Mouse (Mus musculus): ENCODE data around the gene Ptges3.
"Not testable (repeated sequence)": the region's sequence is repeated elsewhere in the genome, so short reads cannot be mapped to it uniquely, and the experiment has no call there.

The Ptges3 gene

DNA sequence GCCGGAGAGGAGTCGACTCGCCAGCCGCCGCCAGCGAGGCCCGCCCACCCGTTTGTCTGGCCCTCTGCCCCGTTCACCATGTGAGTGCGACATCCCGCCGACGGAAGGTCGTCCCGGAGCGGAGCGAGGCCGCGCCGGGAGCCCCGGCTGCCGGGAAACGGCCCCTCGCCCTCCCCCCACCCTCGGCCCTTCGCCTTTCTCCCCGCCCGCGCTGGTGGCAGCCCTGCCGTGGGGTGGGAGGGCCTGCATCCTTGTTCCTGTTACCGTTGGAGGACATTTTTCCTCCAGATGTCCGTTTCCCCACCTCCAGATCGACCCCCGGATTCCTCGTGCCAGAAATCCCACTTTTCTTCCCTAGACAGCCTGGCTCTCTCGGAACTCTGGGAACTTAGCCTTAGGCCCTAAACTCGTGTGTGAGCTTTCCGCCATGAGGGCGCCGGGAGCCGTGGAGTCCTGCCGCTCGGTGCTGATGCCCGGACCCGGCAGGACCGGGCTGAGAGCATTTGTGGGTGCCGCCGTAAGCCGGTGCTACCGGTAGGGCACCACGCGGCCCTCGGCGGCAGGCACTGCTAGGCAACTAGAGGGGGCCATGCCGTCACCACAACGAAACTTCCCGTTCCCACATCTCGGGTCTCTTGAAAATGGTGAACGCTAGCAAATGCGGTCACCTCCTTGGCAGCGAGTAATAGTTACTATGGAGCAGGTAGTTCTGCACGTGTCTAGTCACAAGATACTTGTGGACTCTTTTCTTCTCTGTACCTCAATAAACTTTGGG lies 640 bp downstream of the Ptges3 start:
- DNase-seq (ENCODE audit: low spot score) = peak; percentile 69

DNA sequence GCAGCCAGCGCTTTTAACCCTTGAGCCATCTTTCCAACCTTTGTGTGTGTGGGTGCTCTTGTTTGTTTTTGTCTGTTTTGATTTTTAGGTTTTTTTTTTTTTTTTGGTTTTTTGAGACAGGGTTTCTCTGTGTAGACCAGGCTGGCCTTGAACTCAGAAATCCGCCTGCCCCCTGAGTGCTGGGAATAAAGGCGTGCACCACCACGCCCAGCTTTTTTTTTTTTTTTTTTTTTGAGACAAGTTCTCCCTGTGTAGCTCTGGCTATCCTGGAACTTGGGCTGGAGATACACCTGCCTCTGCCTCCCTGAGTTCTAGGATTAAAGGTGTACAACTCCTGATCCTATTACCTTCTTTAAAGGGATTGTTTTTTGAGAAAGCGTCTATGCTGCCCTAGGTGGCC lies 2.4 kb downstream of the Ptges3 start:
- DNase-seq (ENCODE audit: low spot score) = no peak

DNA sequence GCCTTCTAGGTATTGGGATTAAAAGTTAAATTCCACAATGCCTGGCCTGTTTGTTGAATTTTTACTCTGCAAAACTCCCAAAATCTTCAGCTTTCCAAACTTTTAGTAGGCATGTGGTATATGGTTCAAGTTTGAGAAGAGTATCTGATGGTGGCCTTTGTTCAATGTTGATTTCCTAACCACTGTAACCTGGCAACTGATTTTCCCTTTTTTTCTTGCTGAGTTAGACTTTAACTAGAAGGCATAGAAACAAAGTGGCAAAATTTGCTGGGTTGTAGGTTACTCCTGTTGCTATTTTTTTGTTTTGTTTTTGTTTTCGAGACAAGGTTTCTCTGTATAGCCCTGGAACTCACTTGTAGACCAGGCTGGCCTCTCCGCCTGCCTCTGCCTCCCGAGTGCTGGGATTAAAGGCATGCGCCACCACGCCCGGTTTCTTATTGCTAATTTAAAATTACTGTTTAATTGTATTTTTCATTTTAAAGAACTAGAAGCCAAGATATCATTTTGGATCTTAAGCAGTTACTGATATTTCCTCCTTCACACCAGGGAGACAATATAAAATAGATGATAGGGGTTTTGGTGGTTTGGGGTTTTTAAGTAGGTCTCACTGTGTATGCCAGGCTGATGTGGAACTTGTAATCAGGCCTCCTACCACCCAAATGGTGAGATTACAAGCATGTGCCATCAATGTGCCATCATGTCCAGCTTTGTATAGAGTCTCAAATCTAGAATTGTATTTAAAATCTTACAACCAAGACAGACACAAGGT lies 3.7 kb downstream of the Ptges3 start:
- no peak for DNase-seq (ENCODE audit: low spot score)

DNA sequence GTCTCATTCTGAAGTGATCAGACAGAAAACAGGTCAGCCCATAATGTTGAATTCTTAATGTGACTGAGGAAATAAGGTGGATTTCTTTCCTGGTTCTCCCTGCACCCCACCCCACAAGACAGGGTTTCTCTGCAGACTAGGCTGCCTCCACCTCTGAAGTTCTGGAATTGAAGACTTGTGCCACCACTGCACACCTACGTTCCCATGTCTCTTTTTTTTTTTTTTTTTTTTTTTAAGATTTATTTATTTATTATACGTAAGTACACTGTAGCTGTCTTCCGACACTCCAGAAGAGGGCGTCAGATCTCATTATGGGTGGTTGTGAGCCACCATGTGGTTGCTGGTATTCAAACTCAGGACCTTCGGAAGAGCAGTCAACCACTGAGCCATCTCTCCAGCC lies 7.3 kb downstream of the Ptges3 start:
- DNase-seq (ENCODE audit: low spot score) = no peak

DNA sequence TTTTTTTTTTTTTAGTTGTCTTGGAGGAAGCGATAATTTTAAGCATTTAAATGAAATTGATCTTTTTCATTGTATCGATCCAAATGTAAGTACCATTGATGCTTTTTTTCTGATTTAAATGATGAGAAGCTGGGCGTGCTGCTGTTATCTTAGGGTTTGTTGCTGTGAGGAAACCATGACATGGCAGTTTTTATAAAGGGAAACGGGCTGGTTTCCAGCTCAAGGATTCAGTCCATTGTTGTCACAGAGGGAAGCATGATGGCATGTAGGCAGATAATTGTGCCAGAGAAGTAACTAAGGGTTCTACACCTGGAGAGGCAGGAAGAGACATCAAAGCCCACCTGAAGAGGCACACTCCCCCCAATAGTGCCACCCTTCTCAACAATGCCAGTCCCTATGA lies 10.4 kb downstream of the Ptges3 start:
- DNase-seq (ENCODE audit: low spot score) = no peak

DNA sequence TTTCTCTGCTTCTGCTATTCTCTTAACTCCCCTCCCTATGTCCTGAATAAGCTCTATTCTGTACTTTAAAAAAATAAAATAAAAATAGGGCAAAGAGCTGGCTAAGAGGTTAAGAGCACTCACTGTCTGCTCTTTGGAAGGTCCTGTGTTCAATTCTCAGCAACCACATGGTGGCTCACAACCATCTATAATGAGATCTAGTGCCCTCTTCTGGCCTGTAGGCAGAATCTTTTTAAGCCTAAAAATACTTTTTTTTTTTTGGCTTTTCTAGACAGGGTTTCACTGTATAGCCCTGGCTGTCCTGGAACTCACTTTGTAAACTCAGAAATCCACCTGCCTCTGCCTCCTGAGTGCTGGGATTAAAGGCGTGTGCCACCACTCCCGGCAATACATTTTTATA lies 11.7 kb downstream of the Ptges3 start:
- not testable (repeated sequence) for DNase-seq (ENCODE audit: low spot score)

DNA sequence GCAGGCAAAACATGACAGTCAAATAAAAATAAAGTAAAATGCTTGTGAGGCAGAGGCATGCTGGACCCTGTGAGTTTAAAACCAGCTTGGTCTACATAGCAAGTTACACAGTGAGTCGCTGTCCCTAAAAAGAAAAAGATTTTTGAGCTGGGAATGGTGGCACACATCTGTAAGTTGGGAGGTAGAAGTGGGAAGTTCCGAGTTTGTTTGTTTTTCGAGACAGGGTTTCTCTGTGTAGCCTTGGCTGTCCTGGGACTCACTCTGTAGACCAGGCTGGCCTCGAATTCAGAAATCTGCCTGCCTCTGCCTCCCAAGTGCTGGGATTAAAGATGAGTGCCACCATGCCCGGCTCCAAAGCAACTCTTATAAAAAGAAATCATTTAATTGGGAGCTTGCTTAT lies 19.5 kb downstream of the Ptges3 start:
- not testable (repeated sequence) for DNase-seq (ENCODE audit: low spot score)

DNA sequence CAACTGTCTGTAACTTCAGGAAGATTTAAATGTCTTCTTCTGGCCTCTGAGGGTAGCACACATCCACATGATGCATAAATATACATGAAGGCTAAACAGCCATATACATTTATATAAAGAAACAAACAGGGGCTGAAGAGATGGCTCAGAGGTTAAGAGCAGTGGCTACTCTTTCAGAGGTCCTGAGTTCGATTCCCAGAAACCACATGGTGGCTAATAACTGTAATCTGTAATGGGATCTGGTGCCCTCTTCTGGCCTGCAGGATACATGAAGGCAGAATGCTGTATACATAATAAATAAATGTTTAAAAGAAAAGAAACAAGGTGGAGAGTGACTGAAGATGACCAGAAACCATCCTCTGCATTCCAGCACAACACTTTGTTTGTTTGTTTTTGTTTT lies 21.7 kb downstream of the Ptges3 start:
- DNase-seq (ENCODE audit: low spot score) = no peak

DNA sequence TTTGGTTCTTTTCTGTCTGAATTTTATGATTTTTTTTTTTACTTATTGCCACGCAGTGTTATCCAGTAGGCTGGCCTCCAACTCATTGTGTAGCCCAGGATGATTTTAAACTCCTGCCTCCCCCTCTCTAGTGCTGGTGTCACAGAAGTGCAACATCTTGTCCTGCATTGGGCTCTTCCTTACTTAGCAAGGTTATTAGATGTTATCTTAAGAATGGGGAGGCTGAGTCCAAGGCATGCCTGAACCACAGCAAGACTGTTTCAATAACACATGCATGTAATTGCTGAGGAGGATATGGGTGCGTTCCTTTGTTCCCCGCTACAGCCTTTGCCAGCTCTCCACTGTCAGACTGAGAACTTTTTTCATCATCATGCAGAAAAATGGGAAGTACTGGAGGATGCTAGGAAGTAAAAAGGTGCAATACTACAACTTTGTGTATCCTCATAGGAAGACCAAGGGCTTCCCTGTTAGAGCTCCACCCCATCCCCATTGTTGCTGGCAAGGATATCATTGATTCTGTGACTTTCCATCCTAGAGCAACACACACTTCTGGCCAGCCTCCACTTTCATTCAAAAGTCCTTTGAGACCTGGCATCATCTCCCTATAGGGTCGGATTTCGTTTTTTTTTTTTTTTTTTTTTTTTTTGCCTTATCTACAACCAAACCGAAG lies 23.2 kb downstream of the Ptges3 start:
- no peak for DNase-seq (ENCODE audit: low spot score)

DNA sequence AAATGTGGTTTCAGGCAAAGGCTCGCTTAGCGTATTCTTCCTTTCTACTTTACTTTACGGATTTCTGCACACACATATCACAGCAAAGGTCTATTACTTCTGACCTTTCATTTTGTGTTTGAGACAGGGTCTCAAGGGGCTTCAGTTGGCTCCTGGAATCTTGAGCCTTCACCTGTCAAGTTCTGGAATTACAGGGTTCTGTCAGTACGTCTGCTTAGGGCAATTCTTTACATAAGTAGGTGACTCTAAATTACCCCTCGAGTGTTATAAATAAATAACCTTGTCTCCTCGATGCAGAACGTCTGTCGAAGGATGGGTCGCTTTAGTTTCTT lies 23.7 kb downstream of the Ptges3 start:
- DNase-seq (ENCODE audit: low spot score) = no peak

DNA sequence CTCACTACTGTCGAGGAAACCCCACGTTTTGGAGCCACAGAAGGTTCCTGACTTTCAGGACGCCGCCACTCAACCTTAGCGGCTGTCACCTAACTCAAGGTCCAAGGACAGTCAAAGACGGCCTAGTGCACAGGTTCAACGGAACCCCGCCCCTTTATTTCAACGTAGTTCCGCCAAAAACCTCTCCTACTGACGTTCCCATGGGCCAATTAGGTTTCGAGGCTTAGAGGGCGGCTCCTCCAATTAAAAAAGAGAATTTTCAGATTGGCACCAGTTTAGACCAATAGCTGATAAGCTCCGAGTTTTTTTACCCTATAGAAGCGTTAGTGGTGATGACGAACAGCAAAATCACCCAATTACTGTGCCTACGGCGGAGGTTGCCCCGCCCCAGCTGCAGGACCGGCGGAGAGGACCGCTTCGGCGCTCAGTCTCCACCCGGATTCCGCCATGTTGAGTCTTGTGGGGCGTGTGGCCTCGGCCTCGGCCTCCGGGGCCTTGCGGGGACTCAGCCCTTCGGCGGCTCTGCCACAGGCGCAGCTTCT lies 24.2 kb downstream of the Ptges3 start, which contains the start of gene Atp5b:
Gene Atp5b, plus strand, starts transcription at position 394 of the 542 bp plus-strand sequence.
- DNase-seq (ENCODE audit: low spot score) = peak; percentile 100

DNA sequence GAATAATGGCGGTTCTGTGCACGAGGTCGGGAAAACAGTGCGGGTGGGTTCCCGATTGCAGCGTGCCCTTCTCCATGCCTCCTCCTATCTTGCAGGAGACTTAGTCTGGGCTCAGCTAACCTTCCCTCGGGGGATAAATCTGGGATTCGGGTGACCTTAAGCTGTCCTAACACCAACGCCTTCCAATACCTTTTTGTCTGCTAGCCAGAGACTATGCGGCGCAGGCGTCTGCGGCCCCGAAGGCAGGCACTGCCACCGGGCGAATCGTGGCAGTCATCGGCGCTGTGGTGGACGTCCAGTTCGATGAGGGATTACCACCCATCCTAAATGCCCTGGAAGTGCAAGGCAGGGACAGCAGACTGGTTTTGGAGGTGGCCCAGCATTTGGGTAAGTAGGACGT lies 24.9 kb downstream of the Ptges3 start:
- no peak for DNase-seq (ENCODE audit: low spot score)

DNA sequence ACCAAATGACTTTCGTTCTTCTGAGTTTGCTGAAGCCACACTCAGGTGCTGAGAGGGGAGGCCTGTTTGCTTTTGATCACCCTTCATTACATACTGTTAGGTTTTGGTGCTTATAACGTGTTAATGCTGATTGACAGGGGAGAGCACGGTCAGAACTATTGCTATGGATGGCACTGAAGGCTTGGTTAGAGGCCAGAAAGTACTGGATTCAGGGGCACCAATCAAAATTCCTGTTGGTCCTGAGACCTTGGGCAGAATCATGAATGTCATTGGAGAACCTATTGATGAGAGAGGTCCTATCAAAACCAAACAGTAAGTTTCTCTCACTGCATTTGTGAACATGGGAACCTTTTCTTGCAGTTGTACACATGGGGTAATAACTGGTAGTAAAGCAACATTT lies 25.4 kb downstream of the Ptges3 start:
- no peak for DNase-seq (ENCODE audit: low spot score)

DNA sequence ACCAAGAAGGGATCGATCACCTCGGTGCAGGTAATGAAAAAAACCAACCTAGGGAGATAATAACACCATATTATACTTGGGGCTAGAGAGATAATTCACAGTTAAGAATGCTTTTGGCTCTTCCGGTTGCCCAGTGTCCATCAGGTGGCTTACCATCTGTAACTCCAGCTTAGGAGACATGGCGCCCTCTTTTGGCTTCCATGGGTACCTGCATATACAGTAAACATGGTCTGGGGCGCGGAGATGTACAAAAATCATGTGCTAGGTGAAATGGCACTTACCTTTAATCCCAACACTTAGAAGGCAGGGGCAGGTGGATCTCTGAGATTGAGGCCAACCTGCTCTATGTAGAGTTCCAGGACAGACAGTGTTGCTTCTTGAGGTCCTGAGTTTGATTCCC lies 27.6 kb downstream of the Ptges3 start:
- no peak for DNase-seq (ENCODE audit: low spot score)

DNA sequence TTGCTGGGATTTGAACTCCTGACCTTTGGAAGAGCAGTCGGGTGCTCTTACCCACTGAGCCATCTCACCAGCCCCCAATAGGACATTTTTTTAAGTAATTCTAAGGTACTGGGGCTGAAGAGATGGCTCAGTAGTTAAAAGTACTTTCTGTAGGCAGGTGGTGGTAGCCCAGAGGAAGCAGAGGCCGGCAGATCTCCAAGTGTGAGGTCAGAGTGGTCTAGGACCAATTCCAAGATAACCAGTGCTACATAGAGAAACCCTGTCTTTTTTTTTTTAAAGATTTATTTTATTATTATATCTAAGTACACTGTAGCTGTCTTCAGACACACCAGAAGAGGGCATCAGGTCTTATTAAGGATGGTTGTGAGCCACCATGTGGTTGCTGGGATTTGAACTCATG lies 28.5 kb downstream of the Ptges3 start:
- not testable (repeated sequence) for DNase-seq (ENCODE audit: low spot score)

DNA sequence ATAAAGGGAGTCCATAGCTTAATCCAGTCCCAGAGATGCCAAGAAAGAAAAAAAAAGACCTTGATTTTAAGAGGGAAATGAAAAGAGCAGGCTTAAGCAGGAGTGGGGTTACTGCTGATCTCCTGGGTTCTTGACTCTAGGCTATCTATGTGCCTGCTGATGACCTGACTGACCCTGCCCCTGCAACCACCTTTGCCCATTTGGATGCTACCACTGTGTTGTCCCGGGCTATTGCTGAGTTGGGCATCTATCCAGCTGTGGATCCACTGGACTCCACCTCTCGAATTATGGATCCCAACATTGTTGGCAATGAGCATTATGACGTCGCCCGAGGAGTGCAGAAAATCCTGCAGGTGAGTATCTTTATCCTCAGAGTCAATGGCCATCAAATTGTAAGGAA lies 29.4 kb downstream of the Ptges3 start:
- DNase-seq (ENCODE audit: low spot score) = no peak

DNA sequence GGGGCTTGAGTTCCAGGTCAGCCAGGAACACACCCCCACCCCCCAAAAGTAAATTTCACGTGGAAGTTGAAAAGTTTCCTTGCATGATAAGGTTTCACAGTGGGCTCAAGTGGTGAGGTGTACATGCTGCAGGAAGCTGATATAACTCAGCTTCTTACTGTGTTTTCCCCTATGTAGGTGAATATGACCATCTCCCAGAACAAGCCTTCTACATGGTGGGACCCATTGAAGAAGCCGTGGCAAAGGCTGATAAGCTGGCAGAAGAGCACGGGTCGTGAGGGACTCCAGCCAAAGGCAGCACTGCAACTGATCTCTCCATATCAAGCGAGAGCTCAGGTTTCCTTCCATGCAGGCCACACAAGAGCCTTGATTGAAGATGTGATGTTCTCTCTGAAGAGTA lies 31.1 kb downstream of the Ptges3 start:
- no peak for DNase-seq (ENCODE audit: low spot score)

DNA sequence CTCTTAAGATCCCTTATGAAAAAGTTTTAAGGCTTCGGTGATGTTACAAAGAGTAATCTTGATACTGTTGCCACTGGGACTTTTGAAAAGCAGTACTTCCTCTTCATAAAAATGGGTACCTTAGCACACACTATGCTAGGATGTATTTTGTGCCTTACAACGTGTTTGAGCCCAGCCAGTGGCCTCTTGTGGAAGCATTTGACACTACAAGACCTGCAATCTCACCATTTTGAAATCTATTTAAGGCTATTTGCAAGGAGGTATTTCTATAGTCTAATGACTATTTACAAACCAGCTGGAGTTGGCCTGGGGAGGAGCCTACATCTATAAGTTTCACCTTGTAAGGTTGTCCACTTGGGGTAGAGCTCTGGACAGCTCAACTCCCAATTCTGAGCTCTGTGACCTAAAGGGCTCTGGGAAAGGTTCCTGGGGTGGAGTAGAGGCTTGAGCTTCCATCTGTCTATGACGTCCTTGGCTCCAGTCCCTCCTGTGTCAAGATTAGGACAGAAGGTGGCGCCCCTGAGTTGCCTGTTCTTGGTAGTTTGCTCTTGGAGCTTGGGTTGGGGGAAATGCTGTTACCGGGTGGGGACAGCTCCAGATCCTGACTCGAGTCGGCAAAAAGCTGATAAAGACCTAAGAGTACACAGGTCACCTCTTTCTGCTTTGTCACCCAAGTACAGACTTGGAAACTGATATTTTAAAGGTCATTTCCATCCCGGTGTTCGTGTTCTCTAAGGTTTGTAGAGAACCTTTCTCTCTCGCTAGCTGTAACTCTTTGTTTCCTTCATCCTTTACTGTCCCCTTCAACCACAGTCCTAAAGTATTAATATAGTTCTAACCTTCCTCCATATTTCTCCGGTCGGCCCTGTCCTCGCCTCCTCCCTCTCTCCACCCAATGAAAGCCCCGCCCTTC lies 32.2 kb downstream of the Ptges3 start:
- DNase-seq (ENCODE audit: low spot score) = peak; percentile 92

DNA sequence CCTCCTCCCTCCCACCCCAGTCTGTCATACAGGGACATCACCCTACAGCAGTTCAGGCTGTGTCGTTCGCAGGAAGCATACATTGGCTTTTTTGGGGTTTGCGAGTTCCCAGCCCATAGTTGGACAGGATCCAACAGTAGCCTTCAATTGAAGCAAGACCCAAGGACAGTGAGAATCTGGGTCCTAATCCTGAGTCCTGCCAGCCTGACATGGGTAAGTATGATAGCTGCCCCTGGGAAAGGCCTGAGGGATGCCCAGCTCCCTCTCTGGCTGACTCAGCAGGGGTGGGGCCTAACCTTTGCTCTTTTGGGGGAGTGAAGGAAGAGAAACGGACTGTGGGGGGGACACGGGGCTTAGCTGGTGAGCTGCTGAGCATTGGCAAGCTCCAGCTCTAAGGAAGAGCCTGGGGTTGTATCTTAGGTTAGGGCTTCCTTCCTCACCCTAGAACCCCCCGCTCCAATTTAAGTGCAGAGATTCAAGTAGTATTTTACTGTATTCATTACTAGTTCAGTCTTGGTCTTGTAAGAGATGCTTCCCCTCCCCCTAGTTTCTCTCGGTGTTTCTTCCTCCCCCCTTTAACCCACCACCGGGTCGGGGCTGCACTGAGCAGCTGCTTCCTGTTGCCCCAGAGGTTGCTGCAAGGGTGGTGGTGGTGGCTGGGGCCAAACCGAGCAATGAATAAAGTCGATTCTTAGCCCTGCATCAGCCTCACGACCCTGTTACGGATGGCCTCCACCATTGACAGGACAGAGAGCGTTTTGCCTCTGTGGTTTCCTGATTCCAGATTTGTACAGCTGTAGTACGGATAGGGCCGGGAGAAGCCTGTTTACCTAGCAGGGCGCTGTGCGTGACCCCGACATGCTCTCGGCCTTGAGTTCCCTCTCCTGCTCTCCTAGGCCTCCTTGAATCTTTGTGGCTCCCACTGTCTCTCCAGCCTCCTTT lies 33.1 kb downstream of the Ptges3 start, which contains the start of gene Baz2a:
Gene Baz2a, plus strand, starts transcription at position 14 of the 942 bp plus-strand sequence.
- DNase-seq (ENCODE audit: low spot score) = peak; percentile 51
